Mouse (Mus musculus) right cerebral cortex, postnatal 4 days (tissue): ENCODE measurements around the gene Cldn10.

Experiments used
- DNase-seq: peaks from one replicate; pipeline ENCODE4 v3.0.0-alpha.2; 2022

Gene Cldn10

GRCm38 (mm10) chr14:118831597-118831996 lies 43.9 kb downstream of the Cldn10 start:
- no peak for DNase-seq

- DNase-seq = no peak
These were observed 45.5 kb downstream of the Cldn10 start for GRCm38 (mm10) chr14:118833241-118833640.

- no peak for DNase-seq
These were observed 46.6 kb downstream of the Cldn10 start for GRCm38 (mm10) chr14:118834313-118834712.

- no peak for DNase-seq
These were observed 48.4 kb downstream of the Cldn10 start for GRCm38 (mm10) chr14:118836145-118836544.

- DNase-seq = no peak
These were observed 49.0 kb downstream of the Cldn10 start for GRCm38 (mm10) chr14:118836754-118837153.

GRCm38 (mm10) chr14:118838556-118839120 lies 50.9 kb downstream of the Cldn10 start:
- DNase-seq = no peak

GRCm38 (mm10) chr14:118839416-118839815 lies 51.7 kb downstream of the Cldn10 start:
- no peak for DNase-seq

GRCm38 (mm10) chr14:118840027-118840426 lies 52.3 kb downstream of the Cldn10 start:
- DNase-seq = no peak

- no peak for DNase-seq
These were observed 54.6 kb downstream of the Cldn10 start for GRCm38 (mm10) chr14:118842353-118842752.

GRCm38 (mm10) chr14:118846834-118847233 lies 59.1 kb downstream of the Cldn10 start:
- DNase-seq = no peak

- DNase-seq = no peak
These were observed 60.5 kb downstream of the Cldn10 start for GRCm38 (mm10) chr14:118848171-118848570.

- no peak for DNase-seq
These were observed 62.4 kb downstream of the Cldn10 start for GRCm38 (mm10) chr14:118850011-118850695.

- DNase-seq = no peak
These were observed 63.0 kb downstream of the Cldn10 start for GRCm38 (mm10) chr14:118850696-118851035.

- DNase-seq = no peak
These were observed 63.9 kb downstream of the Cldn10 start for GRCm38 (mm10) chr14:118851496-118852107.

- peak; percentile 52 for DNase-seq
These were observed 66.8 kb downstream of the Cldn10 start for GRCm38 (mm10) chr14:118854371-118855114.

- DNase-seq = peak; percentile 13
These were observed 67.6 kb downstream of the Cldn10 start for GRCm38 (mm10) chr14:118855141-118855800.

GRCm38 (mm10) chr14:118856563-118856962 lies 68.9 kb downstream of the Cldn10 start:
- no peak for DNase-seq

- DNase-seq = no peak
These were observed 70.6 kb downstream of the Cldn10 start for GRCm38 (mm10) chr14:118858318-118858717.

GRCm38 (mm10) chr14:118862253-118862652 lies 74.5 kb downstream of the Cldn10 start:
- DNase-seq = no peak

- DNase-seq = no peak
These were observed 77.2 kb downstream of the Cldn10 start for GRCm38 (mm10) chr14:118864905-118865304.

- DNase-seq = no peak
These were observed 78.5 kb downstream of the Cldn10 start for GRCm38 (mm10) chr14:118866014-118866811.

GRCm38 (mm10) chr14:118867366-118867765 lies 79.7 kb downstream of the Cldn10 start:
- no peak for DNase-seq
